Mouse (Mus musculus) intestine, embryonic 15.5 days (tissue): ENCODE data around the gene 4930415O20Rik. TPM values are rescaled to one million over a fixed set of nuclear protein-coding genes. Genes with fewer than 3 reads are reported as not detected.

Experiments
- ATAC-seq: fragments of 200-750 bp; cut with Nextera tagmentation; 2 replicates; pipeline ENCODE4 v1.8.0; 2017; ENCODE audit warnings: moderate TSS enrichment, moderate library complexity
- H3K27ac ChIP-seq: fragments of 300-500 bp; sonication (generic); 2 replicates; pipeline ENCODE4 v1.5.1; 2015; ENCODE audit warnings: mild to moderate bottlenecking, inconsistent platforms
- H3K27me3 ChIP-seq: fragments of 300-500 bp; sonication (generic); replicated peaks from 2 replicates; pipeline ENCODE4 v1.6.1; 2015; ENCODE audit warnings: inconsistent platforms
- H3K36me3 ChIP-seq: fragments of 300-500 bp; sonication (generic); 2 replicates; pipeline ENCODE4 v1.6.1; 2015; ENCODE audit warnings: inconsistent platforms
- H3K4me1 ChIP-seq: fragments of 300-500 bp; sonication (generic); replicated peaks from 2 replicates; pipeline ENCODE4 v1.6.1; 2015; ENCODE audit warnings: inconsistent platforms
- H3K4me2 ChIP-seq: fragments of 300-500 bp; sonication (generic); replicated peaks from 2 replicates; pipeline ENCODE4 v1.6.1; 2015; ENCODE audit warnings: mild to moderate bottlenecking, inconsistent platforms
- H3K4me3 ChIP-seq: fragments of 300-500 bp; sonication (generic); replicated peaks from 2 replicates; pipeline ENCODE4 v1.5.1; 2015; ENCODE audit warnings: inconsistent platforms
- H3K9ac ChIP-seq: fragments of 300-500 bp; sonication (generic); 2 replicates; pipeline ENCODE4 v1.6.1; 2015; ENCODE audit warnings: inconsistent platforms
- H3K9me3 ChIP-seq: fragments of 300-500 bp; sonication (generic); 2 replicates; pipeline ENCODE4 v1.6.1; 2016; ENCODE audit warnings: inconsistent platforms
- WGBS: fragments of 180-500 bp; shearing (Covaris S2); methylation state at CpG from one replicate; pipeline ENCODE4 v1.1.7; 2015; 5-methylcytosine and 5-hydroxymethylcytosine counted together
- polyA plus RNA-seq: library from polyadenylated mRNA; unstranded; fragments of >200 nt; fragmentation: Nextera tagmentation; extraction: Ambion mirVana; gene quantifications from 2 replicates; pipeline ENCODE4 v1.2.1, GENCODE M21; 2015

4930415O20Rik gene
- polyA plus RNA-seq, 1 experiment from 2014 or later = not detected

GRCm38 (mm10) chr15:98637155-98637554 lies 66.4 kb downstream of the 4930415O20Rik start:
- no peak for ATAC-seq
- peaks cover 8% of the 10 kb centered on the region for H3K36me3 ChIP-seq
- H3K9me3 ChIP-seq = no peaks in the 10 kb centered on the region
- no peak overlapping the region for H3K9ac ChIP-seq
- H3K4me2 ChIP-seq = no peak overlapping the region
- peaks cover 34% of the 10 kb centered on the region for H3K4me1 ChIP-seq
- peaks cover 9% of the 10 kb centered on the region; the same call in 1 of the 2 replicates for H3K27me3 ChIP-seq
- no peak overlapping the region for H3K4me3 ChIP-seq
- 48% methylated on average over 3 of the region's 3 CpGs for WGBS
- H3K27ac ChIP-seq = no peak overlapping the region

Other genes starting within 250 kb of the 4930415O20Rik start
- not detected in 2 replicates for gene Olfr284, start 230.0 kb upstream of the 4930415O20Rik start, polyA plus RNA-seq
- gene Olfr283, start 190.1 kb upstream of the 4930415O20Rik start, polyA plus RNA-seq = not detected in 2 replicates
- gene Olfr282, start 139.8 kb upstream of the 4930415O20Rik start, polyA plus RNA-seq = not detected in 2 replicates
- not detected in 2 replicates for gene Olfr281, start 118.4 kb upstream of the 4930415O20Rik start, polyA plus RNA-seq
- not detected in 2 replicates for gene OR5BS1P, start 101.1 kb upstream of the 4930415O20Rik start, polyA plus RNA-seq
- gene Lalba, start 88.3 kb upstream of the 4930415O20Rik start, polyA plus RNA-seq = 0.23 TPM in 1 of 2 replicates, not detected in the other
- not detected in 2 replicates for gene Olfr279, start 78.6 kb upstream of the 4930415O20Rik start, polyA plus RNA-seq
- 81.4 and 86.7 TPM in 2 replicates for gene Kansl2, start 36.7 kb upstream of the 4930415O20Rik start, polyA plus RNA-seq
- gene Ccnt1, start 81 bp upstream of the 4930415O20Rik start, polyA plus RNA-seq = 42.4 and 44.9 TPM in 2 replicates
- gene Adcy6, start 39.1 kb downstream of the 4930415O20Rik start, polyA plus RNA-seq = 21.4 and 23.0 TPM in 2 replicates
- 24.9 and 26.7 TPM in 2 replicates for gene Cacnb3, start 59.8 kb downstream of the 4930415O20Rik start, polyA plus RNA-seq
- gene Ddx23, start 91.9 kb downstream of the 4930415O20Rik start, polyA plus RNA-seq = 23.3 and 23.7 TPM in 2 replicates
- gene Rnd1, start 106.5 kb downstream of the 4930415O20Rik start, polyA plus RNA-seq = 0.97 and 1.1 TPM in 2 replicates
- gene Ccdc65, start 137.2 kb downstream of the 4930415O20Rik start, polyA plus RNA-seq = 0.67 and 0.92 TPM in 2 replicates
- gene Fkbp11, start 157.2 kb downstream of the 4930415O20Rik start, polyA plus RNA-seq = 68.0 and 117 TPM in 2 replicates
- 39.8 and 43.6 TPM in 2 replicates for gene Arf3, start 192.2 kb downstream of the 4930415O20Rik start, polyA plus RNA-seq
- not detected in 2 replicates for gene Wnt10b, start 207.1 kb downstream of the 4930415O20Rik start, polyA plus RNA-seq
- gene Wnt1, start 218.9 kb downstream of the 4930415O20Rik start, polyA plus RNA-seq = not detected in 2 replicates
- not detected in 2 replicates for gene Ddn, start 238.5 kb downstream of the 4930415O20Rik start, polyA plus RNA-seq